Mouse (Mus musculus) MEL (cell line): ENCODE data around the gene Fscn3.

ENCODE experiments used
- CHD1 ChIP-seq: IDR thresholded peaks from 2 replicates; pipeline ENCODE4 v1.6.1; 2012; ENCODE audit warnings: low read depth, mild to moderate bottlenecking, inconsistent platforms, low read length, improper control_type of control experiment
- HCFC1 ChIP-seq: IDR thresholded peaks from 2 replicates; pipeline ENCODE4 v1.6.1; 2012; ENCODE audit warnings: low read depth, mild to moderate bottlenecking, inconsistent platforms, low read length, improper control_type of control experiment, moderate library complexity
- MAFK ChIP-seq: IDR thresholded peaks from 2 replicates; pipeline ENCODE4 v1.6.1; 2011; ENCODE audit warnings: low read depth, mild to moderate bottlenecking, low read length, improper control_type of control experiment, borderline replicate concordance
- TCF12 ChIP-seq: IDR thresholded peaks from 2 replicates; pipeline ENCODE4 v1.6.1; 2014; ENCODE audit warnings: low read depth, mild to moderate bottlenecking, inconsistent platforms, low read length, improper control_type of control experiment, moderate library complexity

GRCm38 (mm10) chr6:28470621-28471020 is 43.0 kb downstream of the Fscn3 start:
- TF ChIP-seq MAFK (no peak), CHD1 (no peak), TCF12 (no peak), HCFC1 (no peak)
